16 mouse cellular contexts compared by ENCODE assay signal in the genomic region with DNA sequence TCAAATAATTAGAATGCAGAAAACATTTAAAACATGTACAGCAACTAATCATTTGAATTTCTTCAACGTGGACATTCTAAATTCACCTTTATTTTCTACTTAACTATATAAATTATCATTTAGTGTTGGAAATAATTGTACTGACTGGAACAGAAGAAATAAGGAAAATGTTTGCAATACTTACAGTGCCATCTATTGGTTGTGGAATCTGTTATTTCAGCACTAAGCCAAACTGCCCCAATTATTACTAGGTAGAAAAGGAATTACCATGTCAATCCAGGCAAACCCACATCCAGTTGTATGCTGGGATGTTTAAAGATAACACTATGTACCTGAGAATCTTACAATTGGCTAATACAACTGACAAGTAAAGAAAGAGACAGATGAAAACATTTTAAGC.
DNase-seq lines count a peak whose midpoint lies in the region; ATAC-seq lines count a peak whose summit lies in the region.
"Had no signal": no experiment of that assay in that cellular context is flagged by ENCODE, and none has a peak within 500 bp of the region (broad histone marks: within the 10 kb centered on the region; RNA-seq: fewer than 3 reads in every experiment).

No protein-coding gene starts in this region.

- DNase-seq in kidney, adult 9 months: peak; percentile 28
- DNase-seq in kidney, postnatal 36 days: no peak
- DNase-seq in midbrain, embryonic 14.5 days: peak; percentile 77
- peak; percentile 12 for DNase-seq in telencephalon, adult 2 months (ENCODE audit: low read depth, low spot score)
- DNase-seq in cerebellum, postnatal 4 days (ENCODE audit: low spot score in 2 of 2): no peak
- DNase-seq: cerebellum, adult 9-11 months; liver, embryonic 13.5 days; thymus, postnatal 4 days had no signal

- peak; percentile 36; the same call in 1 of the 2 replicates for ATAC-seq in forebrain, embryonic 16.5 days
- no peak for ATAC-seq in forebrain, embryonic 13.5 days
- no peak for ATAC-seq in midbrain, embryonic 14.5 days (ENCODE audit: low FRiP score, low TSS enrichment)
- no peak for ATAC-seq in midbrain, embryonic 13.5 days
- ATAC-seq: activated CD4-positive, CD25-positive, alpha-beta regulatory T cell, adult 4 months had no signal

- no peaks in the 10 kb centered on the region for H3K36me3 ChIP-seq in forebrain, embryonic 16.5 days (ENCODE audit: control insufficient read depth, insufficient read depth)
- H3K36me3 ChIP-seq in forebrain, embryonic 13.5 days (ENCODE audit: poor library complexity, severe bottlenecking): no peaks in the 10 kb centered on the region
- no peaks in the 10 kb centered on the region for H3K36me3 ChIP-seq in midbrain, embryonic 14.5 days (ENCODE audit: control insufficient read depth, insufficient read depth, low read length)
- no peaks in the 10 kb centered on the region for H3K36me3 ChIP-seq in midbrain, embryonic 13.5 days
- H3K36me3 ChIP-seq: hindbrain, embryonic 13.5 days; kidney, embryonic 15.5 days; liver, embryonic 13.5 days had no signal

- no peaks in the 10 kb centered on the region for H3K9me3 ChIP-seq in forebrain, embryonic 16.5 days (ENCODE audit: control insufficient read depth, low read length)
- H3K9me3 ChIP-seq in forebrain, embryonic 13.5 days (replicated peaks): no peaks in the 10 kb centered on the region
- no peaks in the 10 kb centered on the region for H3K9me3 ChIP-seq in midbrain, embryonic 14.5 days (ENCODE audit: control insufficient read depth, low read length)
- no peaks in the 10 kb centered on the region for H3K9me3 ChIP-seq in midbrain, embryonic 13.5 days
- H3K9me3 ChIP-seq: hindbrain, embryonic 13.5 days; kidney, embryonic 15.5 days; liver, embryonic 13.5 days had no signal

- 21% methylated on average over 1 of the region's 1 CpGs for WGBS in forebrain, embryonic 16.5 days
- WGBS in forebrain, embryonic 13.5 days: 30% methylated on average over 1 of the region's 1 CpGs
- 30% methylated on average over 1 of the region's 1 CpGs for WGBS in midbrain, embryonic 14.5 days
- 35% methylated on average over 1 of the region's 1 CpGs for WGBS in midbrain, embryonic 13.5 days

- H3K9ac ChIP-seq in forebrain, embryonic 16.5 days (replicated peaks; ENCODE audit: low read depth, low read length): no peak overlapping the region
- H3K9ac ChIP-seq in forebrain, embryonic 13.5 days: no peak overlapping the region
- no peak overlapping the region for H3K9ac ChIP-seq in midbrain, embryonic 14.5 days (replicated peaks; ENCODE audit: low read length)
- H3K9ac ChIP-seq in midbrain, embryonic 13.5 days (replicated peaks): no peak overlapping the region
- H3K9ac ChIP-seq: hindbrain, embryonic 13.5 days; kidney, embryonic 15.5 days; liver, embryonic 13.5 days had no signal

- no peaks in the 10 kb centered on the region for H3K4me1 ChIP-seq in forebrain, embryonic 16.5 days (replicated peaks; ENCODE audit: control insufficient read depth, insufficient read depth, low read length)
- no peaks in the 10 kb centered on the region for H3K4me1 ChIP-seq in forebrain, embryonic 13.5 days
- no peaks in the 10 kb centered on the region for H3K4me1 ChIP-seq in midbrain, embryonic 14.5 days (ENCODE audit: control insufficient read depth, insufficient read depth, low read length)
- no peaks in the 10 kb centered on the region for H3K4me1 ChIP-seq in midbrain, embryonic 13.5 days (replicated peaks)
- H3K4me1 ChIP-seq: hindbrain, embryonic 13.5 days; kidney, embryonic 15.5 days; liver, embryonic 13.5 days had no signal

- no peak overlapping the region for H3K4me2 ChIP-seq in forebrain, embryonic 16.5 days (ENCODE audit: low read length)
- H3K4me2 ChIP-seq in forebrain, embryonic 13.5 days: no peak overlapping the region
- no peak overlapping the region for H3K4me2 ChIP-seq in midbrain, embryonic 14.5 days (ENCODE audit: low read length)
- H3K4me2 ChIP-seq in midbrain, embryonic 13.5 days (replicated peaks): no peak overlapping the region
- H3K4me2 ChIP-seq: heart, embryonic 11.5 days; hindbrain, embryonic 13.5 days; kidney, embryonic 15.5 days; liver, embryonic 13.5 days had no signal

- H3K27me3 ChIP-seq in forebrain, embryonic 16.5 days (replicated peaks; ENCODE audit: control insufficient read depth, insufficient read depth, low read length): no peaks in the 10 kb centered on the region
- H3K27me3 ChIP-seq in forebrain, embryonic 13.5 days: no peaks in the 10 kb centered on the region
- H3K27me3 ChIP-seq in midbrain, embryonic 14.5 days (ENCODE audit: control insufficient read depth, insufficient read depth, low read length): no peaks in the 10 kb centered on the region
- H3K27me3 ChIP-seq in midbrain, embryonic 13.5 days: no peaks in the 10 kb centered on the region
- H3K27me3 ChIP-seq: hindbrain, embryonic 13.5 days; kidney, embryonic 15.5 days; liver, embryonic 13.5 days had no signal

- H3K27ac ChIP-seq in forebrain, embryonic 16.5 days (ENCODE audit: low read length): no peak overlapping the region
- no peak overlapping the region for H3K27ac ChIP-seq in forebrain, embryonic 13.5 days
- H3K27ac ChIP-seq in midbrain, embryonic 14.5 days (replicated peaks; ENCODE audit: low read depth, low read length): no peak overlapping the region
- no peak overlapping the region for H3K27ac ChIP-seq in midbrain, embryonic 13.5 days
- H3K27ac ChIP-seq: hindbrain, embryonic 13.5 days; kidney, embryonic 15.5 days; liver, embryonic 13.5 days; macrophage had no signal

- no peak overlapping the region for H3K4me3 ChIP-seq in forebrain, embryonic 16.5 days (replicated peaks; ENCODE audit: low read length)
- H3K4me3 ChIP-seq in forebrain, embryonic 13.5 days: no peak overlapping the region
- H3K4me3 ChIP-seq in midbrain, embryonic 14.5 days (replicated peaks; ENCODE audit: low read depth, low read length): no peak overlapping the region
- no peak overlapping the region for H3K4me3 ChIP-seq in midbrain, embryonic 13.5 days (replicated peaks)
- H3K4me3 ChIP-seq: hindbrain, embryonic 13.5 days; kidney, embryonic 15.5 days; liver, embryonic 13.5 days had no signal

Comparison
In these comparisons a context has a peak if more than half of its experiments do, and no peak if none do; other contexts are left out.
1. DNase-seq: peak in kidney, adult 9 months (single experiment), midbrain, embryonic 14.5 days (single experiment) and telencephalon, adult 2 months (single experiment); none in kidney, postnatal 36 days (0 of 2) and cerebellum, postnatal 4 days (0 of 2).